Mouse (Mus musculus): ENCODE measurements around the gene Bcl2l13. TPM values are rescaled to one million over a fixed set of nuclear protein-coding genes. Genes with fewer than 3 reads are reported as not detected.
"Not testable (repeated sequence)": the region's sequence is repeated elsewhere in the genome, so short reads cannot be mapped to it uniquely, and the experiment has no call there.

Gene Bcl2l13
- polyA plus RNA-seq, 1 experiment from 2014 or later: 27.6 TPM

GRCm38 (mm10) chr6:120798019-120798418 lies 38.0 kb upstream of the Bcl2l13 start:
- H3K27ac ChIP-seq (ENCODE audit: low read depth): no peak overlapping the region
- no peaks in the 10 kb centered on the region for H3K9me3 ChIP-seq (ENCODE audit: control insufficient read depth, low read length)
- H3K27me3 ChIP-seq (replicated peaks; ENCODE audit: control insufficient read depth, insufficient read depth, low read length): no peaks in the 10 kb centered on the region
- H3K4me3 ChIP-seq (ENCODE audit: low read depth, low read length): no peak overlapping the region
- peaks cover 91% of the 10 kb centered on the region for H3K36me3 ChIP-seq (ENCODE audit: control insufficient read depth, insufficient read depth, low read length)
- 86% methylated on average over 7 of the region's 7 CpGs for WGBS
- no peaks in the 10 kb centered on the region for H3K4me1 ChIP-seq (replicated peaks; ENCODE audit: control insufficient read depth, insufficient read depth, low read length)
- H3K4me2 ChIP-seq (ENCODE audit: low read length): no peak overlapping the region
- no peak overlapping the region for H3K9ac ChIP-seq (ENCODE audit: low read length)
- DNase-seq (ENCODE audit: low spot score) (no peak), ATAC-seq (replicated peaks; ENCODE audit: low FRiP score, low TSS enrichment, low read depth) (no peak)

GRCm38 (mm10) chr6:120798905-120799304 lies 37.1 kb upstream of the Bcl2l13 start:
- H3K9me3 ChIP-seq (ENCODE audit: control insufficient read depth, low read length): no peaks in the 10 kb centered on the region
- no peaks in the 10 kb centered on the region for H3K4me1 ChIP-seq (replicated peaks; ENCODE audit: control insufficient read depth, insufficient read depth, low read length)
- no peaks in the 10 kb centered on the region for H3K27me3 ChIP-seq (replicated peaks; ENCODE audit: control insufficient read depth, insufficient read depth, low read length)
- DNase-seq (ENCODE audit: low spot score) (no peak), ATAC-seq (replicated peaks; ENCODE audit: low FRiP score, low TSS enrichment, low read depth) (no peak)
- H3K4me2 ChIP-seq (ENCODE audit: low read length): no peak overlapping the region
- H3K27ac ChIP-seq (ENCODE audit: low read depth): no peak overlapping the region
- no peak overlapping the region for H3K9ac ChIP-seq (ENCODE audit: low read length)
- peaks cover 91% of the 10 kb centered on the region for H3K36me3 ChIP-seq (ENCODE audit: control insufficient read depth, insufficient read depth, low read length)
- H3K4me3 ChIP-seq (ENCODE audit: low read depth, low read length): no peak overlapping the region
- WGBS: 92% methylated on average over 4 of the region's 4 CpGs

GRCm38 (mm10) chr6:120799581-120800041 lies 36.4 kb upstream of the Bcl2l13 start:
- no peak for DNase-seq (ENCODE audit: low spot score)
- 90% methylated on average over 4 of the region's 4 CpGs for WGBS
- Histone ChIP-seq H3K27ac (ENCODE audit: low read depth) (no peak overlapping the region), H3K9me3 (ENCODE audit: control insufficient read depth, low read length) (no peaks in the 10 kb centered on the region), H3K9ac (ENCODE audit: low read length) (no peak overlapping the region), H3K36me3 (ENCODE audit: control insufficient read depth, insufficient read depth, low read length) (peaks cover 91% of the 10 kb centered on the region), H3K4me1 (replicated peaks; ENCODE audit: control insufficient read depth, insufficient read depth, low read length) (no peaks in the 10 kb centered on the region), H3K4me2 (ENCODE audit: low read length) (no peak overlapping the region), H3K27me3 (replicated peaks; ENCODE audit: control insufficient read depth, insufficient read depth, low read length) (no peaks in the 10 kb centered on the region), H3K4me3 (ENCODE audit: low read depth, low read length) (no peak overlapping the region)
- no peak for ATAC-seq (replicated peaks; ENCODE audit: low FRiP score, low TSS enrichment, low read depth)

- Histone ChIP-seq H3K4me2 (ENCODE audit: low read length) (no peak overlapping the region), H3K9me3 (ENCODE audit: control insufficient read depth, low read length) (no peaks in the 10 kb centered on the region), H3K4me1 (replicated peaks; ENCODE audit: control insufficient read depth, insufficient read depth, low read length) (no peaks in the 10 kb centered on the region), H3K27ac (ENCODE audit: low read depth) (no peak overlapping the region), H3K27me3 (replicated peaks; ENCODE audit: control insufficient read depth, insufficient read depth, low read length) (no peaks in the 10 kb centered on the region), H3K4me3 (ENCODE audit: low read depth, low read length) (no peak overlapping the region), H3K9ac (ENCODE audit: low read length) (no peak overlapping the region), H3K36me3 (ENCODE audit: control insufficient read depth, insufficient read depth, low read length) (peaks cover 81% of the 10 kb centered on the region)
- DNase-seq (ENCODE audit: low spot score) (no peak), ATAC-seq (replicated peaks; ENCODE audit: low FRiP score, low TSS enrichment, low read depth) (peak; percentile 41; the same call in 1 of the 2 replicates)
- 71% methylated on average over 5 of the region's 5 CpGs for WGBS
These were observed 28.8 kb upstream of the Bcl2l13 start for GRCm38 (mm10) chr6:120806999-120807737.

- Histone ChIP-seq H3K9me3 (ENCODE audit: control insufficient read depth, low read length) (no peaks in the 10 kb centered on the region), H3K4me3 (ENCODE audit: low read depth, low read length) (no peak overlapping the region), H3K9ac (ENCODE audit: low read length) (no peak overlapping the region), H3K36me3 (ENCODE audit: control insufficient read depth, insufficient read depth, low read length) (peaks cover 75% of the 10 kb centered on the region), H3K27me3 (replicated peaks; ENCODE audit: control insufficient read depth, insufficient read depth, low read length) (no peaks in the 10 kb centered on the region), H3K4me2 (ENCODE audit: low read length) (no peak overlapping the region), H3K4me1 (replicated peaks; ENCODE audit: control insufficient read depth, insufficient read depth, low read length) (no peaks in the 10 kb centered on the region), H3K27ac (ENCODE audit: low read depth) (no peak overlapping the region)
- ATAC-seq (replicated peaks; ENCODE audit: low FRiP score, low TSS enrichment, low read depth): peak; percentile 51
- DNase-seq (ENCODE audit: low spot score): no peak
- 76% methylated on average over 4 of the region's 4 CpGs for WGBS
These were observed 28.3 kb upstream of the Bcl2l13 start for GRCm38 (mm10) chr6:120807738-120808081.

- H3K9me3 ChIP-seq (ENCODE audit: control insufficient read depth, low read length); H3K4me2 ChIP-seq (ENCODE audit: low read length); H3K4me3 ChIP-seq (ENCODE audit: low read depth, low read length); H3K4me1 ChIP-seq (replicated peaks; ENCODE audit: control insufficient read depth, insufficient read depth, low read length); DNase-seq (ENCODE audit: low spot score); H3K9ac ChIP-seq (ENCODE audit: low read length); ATAC-seq (replicated peaks; ENCODE audit: low FRiP score, low TSS enrichment, low read depth); H3K27me3 ChIP-seq (replicated peaks; ENCODE audit: control insufficient read depth, insufficient read depth, low read length); H3K27ac ChIP-seq (ENCODE audit: low read depth): not testable (repeated sequence)
- 100% methylated on average over 7 of the region's 10 CpGs for WGBS
- H3K36me3 ChIP-seq (ENCODE audit: control insufficient read depth, insufficient read depth, low read length): peaks cover 34% of the 10 kb centered on the region
These were observed 24.0 kb upstream of the Bcl2l13 start for GRCm38 (mm10) chr6:120811999-120812398.

GRCm38 (mm10) chr6:120819294-120819693 lies 16.7 kb upstream of the Bcl2l13 start:
- no peaks in the 10 kb centered on the region for H3K9me3 ChIP-seq (ENCODE audit: control insufficient read depth, low read length)
- no peak overlapping the region for H3K4me3 ChIP-seq (ENCODE audit: low read depth, low read length)
- H3K27ac ChIP-seq (ENCODE audit: low read depth): no peak overlapping the region
- DNase-seq (ENCODE audit: low spot score) (no peak), ATAC-seq (replicated peaks; ENCODE audit: low FRiP score, low TSS enrichment, low read depth) (no peak)
- H3K27me3 ChIP-seq (replicated peaks; ENCODE audit: control insufficient read depth, insufficient read depth, low read length): no peaks in the 10 kb centered on the region
- H3K36me3 ChIP-seq (ENCODE audit: control insufficient read depth, insufficient read depth, low read length): peaks cover 17% of the 10 kb centered on the region
- 96% methylated on average over 2 of the region's 2 CpGs for WGBS
- no peak overlapping the region for H3K9ac ChIP-seq (ENCODE audit: low read length)
- H3K4me1 ChIP-seq (replicated peaks; ENCODE audit: control insufficient read depth, insufficient read depth, low read length): peaks cover 10% of the 10 kb centered on the region
- H3K4me2 ChIP-seq (ENCODE audit: low read length): no peak overlapping the region

GRCm38 (mm10) chr6:120820144-120820543 lies 15.9 kb upstream of the Bcl2l13 start:
- no peaks in the 10 kb centered on the region for H3K9me3 ChIP-seq (ENCODE audit: control insufficient read depth, low read length)
- no peak overlapping the region for H3K4me2 ChIP-seq (ENCODE audit: low read length)
- ATAC-seq (replicated peaks; ENCODE audit: low FRiP score, low TSS enrichment, low read depth): no peak
- DNase-seq (ENCODE audit: low spot score): no peak
- H3K4me1 ChIP-seq (replicated peaks; ENCODE audit: control insufficient read depth, insufficient read depth, low read length): peaks cover 10% of the 10 kb centered on the region
- no peak overlapping the region for H3K27ac ChIP-seq (ENCODE audit: low read depth)
- WGBS: 80% methylated on average over 5 of the region's 5 CpGs
- no peak overlapping the region for H3K9ac ChIP-seq (ENCODE audit: low read length)
- H3K36me3 ChIP-seq (ENCODE audit: control insufficient read depth, insufficient read depth, low read length): peaks cover 17% of the 10 kb centered on the region
- no peak overlapping the region for H3K4me3 ChIP-seq (ENCODE audit: low read depth, low read length)
- no peaks in the 10 kb centered on the region for H3K27me3 ChIP-seq (replicated peaks; ENCODE audit: control insufficient read depth, insufficient read depth, low read length)

GRCm38 (mm10) chr6:120820941-120821340 lies 15.1 kb upstream of the Bcl2l13 start:
- WGBS: 84% methylated on average over 1 of the region's 1 CpGs
- Histone ChIP-seq H3K4me3 (ENCODE audit: low read depth, low read length) (peak overlapping the region; percentile 96; the same call in 1 of the 2 replicates), H3K4me1 (replicated peaks; ENCODE audit: control insufficient read depth, insufficient read depth, low read length) (peaks cover 10% of the 10 kb centered on the region), H3K9ac (ENCODE audit: low read length) (no peak overlapping the region), H3K27ac (ENCODE audit: low read depth) (no peak overlapping the region), H3K27me3 (replicated peaks; ENCODE audit: control insufficient read depth, insufficient read depth, low read length) (no peaks in the 10 kb centered on the region), H3K9me3 (ENCODE audit: control insufficient read depth, low read length) (no peaks in the 10 kb centered on the region), H3K36me3 (ENCODE audit: control insufficient read depth, insufficient read depth, low read length) (peaks cover 17% of the 10 kb centered on the region), H3K4me2 (ENCODE audit: low read length) (peak overlapping the region; percentile 65)
- DNase-seq (ENCODE audit: low spot score) (no peak), ATAC-seq (replicated peaks; ENCODE audit: low FRiP score, low TSS enrichment, low read depth) (no peak)

Measured in intestine, embryonic 14.5 days (tissue).